Mouse (Mus musculus): ENCODE measurements around the gene Arid1a.

Arid1a gene

DNA sequence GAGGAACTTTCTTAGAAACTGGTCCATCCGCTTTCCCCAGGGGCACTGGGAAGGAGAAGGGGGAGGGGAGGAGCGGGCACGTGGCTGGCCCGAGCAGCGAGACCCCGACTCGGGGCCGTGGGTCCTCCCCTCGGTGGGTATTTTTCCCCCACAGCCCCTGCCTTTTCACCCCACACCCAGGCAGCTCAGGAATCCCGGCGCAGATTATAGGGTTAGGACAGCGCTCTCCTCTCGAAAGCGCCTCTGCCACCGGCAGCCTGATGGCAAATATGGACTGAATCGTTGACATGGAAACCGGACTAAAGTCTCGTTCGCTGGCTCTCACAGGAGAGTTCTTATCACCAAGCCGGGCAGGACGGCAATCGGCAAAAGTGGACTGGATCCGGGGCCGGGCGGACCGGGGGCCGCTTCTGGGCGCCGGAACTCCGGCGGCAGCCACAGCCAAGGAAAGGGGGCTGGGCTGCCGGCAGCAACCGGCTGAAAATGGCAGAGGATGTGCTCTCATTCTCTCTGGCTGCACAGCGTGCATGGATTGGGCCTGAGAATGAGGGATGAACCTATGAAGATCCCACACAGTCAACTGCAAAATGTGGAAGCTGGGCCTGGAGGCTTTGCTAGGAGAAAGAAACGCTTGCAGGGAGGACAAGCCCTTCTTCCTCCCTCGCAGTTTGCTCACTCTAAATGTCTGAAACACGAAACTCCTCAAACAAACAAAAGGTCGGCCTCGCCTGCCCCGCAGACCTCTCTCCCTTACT lies at the start of gene Arid1a:
Gene Arid1a, minus strand, starts transcription at position 256 of the 755 bp plus-strand sequence.
- DNase-seq, result peak; percentile 97

DNA sequence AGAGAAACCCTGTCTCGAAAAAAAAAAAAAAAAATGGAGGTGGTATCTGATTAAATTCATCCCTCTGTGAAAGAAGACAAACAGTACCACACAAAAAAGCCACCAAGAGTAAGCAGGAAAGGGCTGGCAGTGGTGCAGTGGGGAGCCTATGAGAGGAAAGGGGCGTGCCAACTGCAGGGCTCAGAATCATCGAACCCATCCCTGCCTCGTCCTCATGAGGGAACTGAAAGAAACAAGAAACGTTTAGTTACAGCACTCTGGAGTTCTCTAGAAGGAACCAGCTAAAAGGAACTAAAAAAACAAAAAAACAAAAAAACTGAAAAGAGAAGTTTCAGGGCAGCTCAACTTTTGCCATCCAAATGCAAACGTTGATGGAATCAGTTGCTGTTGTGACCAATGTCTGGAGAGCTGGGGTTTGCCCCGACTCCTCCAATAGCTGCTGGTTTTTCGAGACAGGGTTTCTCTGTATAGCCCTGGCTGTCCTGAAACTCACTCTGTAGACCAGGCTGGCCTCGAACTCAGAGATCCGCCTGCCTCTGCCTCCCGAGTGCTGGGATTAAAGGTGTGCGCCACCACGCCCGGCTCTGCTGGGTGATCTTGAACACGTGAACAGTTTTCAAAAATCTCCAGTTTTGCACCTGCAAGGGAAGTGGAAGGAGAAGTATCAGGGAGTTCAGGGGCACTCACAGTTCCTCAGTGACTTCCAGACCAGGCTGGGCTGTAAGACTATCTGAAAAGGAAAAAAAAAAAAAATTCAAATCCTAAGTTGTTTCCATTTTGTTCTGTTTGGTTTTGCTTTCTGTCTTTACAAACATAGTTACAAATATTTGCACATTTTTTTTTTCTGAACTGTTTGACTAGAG lies 48.1 kb upstream of the Arid1a start:
- DNase-seq, result no peak

DNA sequence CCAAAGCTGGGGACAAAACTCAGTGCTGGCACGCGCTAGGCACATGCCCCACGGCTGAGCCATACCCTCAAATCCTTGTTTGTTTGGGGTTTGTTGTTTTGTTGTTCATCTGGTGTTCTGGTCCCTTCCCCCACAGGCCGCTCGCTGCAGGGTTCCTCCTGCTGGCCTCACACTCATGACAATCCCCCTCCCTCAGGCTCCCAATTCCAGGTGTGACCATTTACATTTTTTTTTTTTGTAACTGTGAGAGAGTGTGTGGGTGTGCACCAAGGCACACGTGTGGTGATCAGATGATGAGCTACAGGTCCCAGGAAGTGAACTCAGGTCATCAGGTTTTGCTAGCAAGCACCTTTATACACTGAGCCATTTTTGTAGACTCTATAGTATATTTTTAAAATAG lies 44.0 kb upstream of the Arid1a start:
- DNase-seq, result no peak

DNA sequence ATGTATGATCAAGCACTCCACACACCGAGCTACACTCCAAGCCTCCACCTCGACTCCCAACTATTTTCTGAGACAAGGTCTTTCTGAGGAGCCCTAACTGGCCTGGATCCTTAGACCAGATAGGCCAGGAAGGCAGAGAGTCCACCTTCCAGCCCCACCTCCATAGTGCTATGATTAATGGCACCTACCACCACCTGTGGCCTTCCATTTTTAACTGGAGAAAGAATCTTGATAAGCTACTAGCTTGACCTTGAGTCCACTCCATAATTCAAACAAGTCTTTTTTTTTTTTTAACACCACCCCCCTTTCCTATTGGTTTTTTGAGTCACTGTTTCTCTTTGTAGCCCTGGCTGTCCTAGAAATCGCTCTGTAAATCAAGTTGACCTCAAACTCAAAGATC lies 36.7 kb upstream of the Arid1a start:
- no peak for DNase-seq

DNA sequence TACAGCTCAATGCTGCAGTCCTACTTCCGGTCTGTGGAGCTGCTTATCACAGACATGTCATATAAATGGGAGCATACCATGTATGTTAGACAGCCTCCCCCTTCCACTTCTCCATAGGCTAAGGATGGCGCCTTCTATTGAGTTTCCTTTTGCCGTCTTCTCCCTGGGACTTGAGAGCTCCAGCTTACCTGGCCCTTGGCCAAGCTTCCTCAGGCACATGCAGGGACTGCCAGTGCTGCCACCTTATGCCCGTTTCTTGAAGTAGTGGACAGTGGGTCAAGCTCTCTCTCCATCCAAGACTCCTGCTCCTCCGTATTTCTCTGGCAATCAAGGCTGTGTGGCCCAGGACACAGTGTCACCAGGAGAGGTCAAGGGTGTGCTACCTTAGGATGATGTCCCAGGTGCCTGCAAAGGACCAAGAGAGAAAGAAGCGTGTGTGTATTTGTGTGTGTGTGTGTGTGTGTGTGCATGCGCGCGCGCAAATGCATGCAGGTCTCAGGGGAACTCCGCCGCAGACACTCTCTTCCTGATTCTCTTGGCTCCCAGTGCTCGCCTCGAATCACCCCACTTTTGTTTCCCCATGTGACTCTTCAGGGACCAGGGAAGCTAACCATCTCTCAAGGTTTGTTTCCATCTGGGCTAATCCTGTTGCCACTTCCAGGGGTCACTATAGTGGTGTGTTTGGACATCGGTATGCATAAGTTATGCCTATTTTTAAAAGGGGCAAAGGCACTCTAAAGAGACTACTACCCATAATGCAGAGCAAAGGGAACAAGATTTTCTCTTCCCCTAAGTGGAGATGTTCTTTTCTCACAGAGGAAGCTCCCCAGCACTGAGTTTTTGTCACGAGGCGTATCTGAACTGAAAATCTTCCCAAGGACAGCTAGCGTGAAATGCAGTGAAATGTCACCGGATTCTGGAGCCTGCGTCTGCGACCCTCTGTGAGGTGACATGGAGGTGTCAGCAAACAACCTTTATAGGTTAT lies 18.3 kb upstream of the Arid1a start:
- DNase-seq, result peak; percentile 94

DNA sequence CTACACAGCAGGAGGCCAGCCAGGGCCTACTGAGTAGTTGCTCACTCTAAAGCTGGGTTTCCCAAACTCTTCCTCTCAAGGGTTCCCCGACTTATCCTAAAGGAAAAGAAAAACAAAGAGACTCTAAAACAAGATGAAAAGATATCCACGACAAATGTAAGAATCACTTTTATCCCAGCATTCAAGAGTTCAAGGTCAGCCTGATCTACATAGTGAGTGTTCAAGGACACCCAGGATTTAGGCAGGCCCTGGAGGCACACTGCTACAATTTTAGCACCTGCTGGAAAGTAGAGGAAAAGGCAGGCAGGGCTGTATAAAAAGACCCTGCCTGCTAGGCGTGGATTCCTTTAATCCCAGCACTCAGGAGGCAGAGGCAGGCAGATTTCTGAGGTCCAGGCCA lies 12.6 kb upstream of the Arid1a start:
- no peak for DNase-seq

DNA sequence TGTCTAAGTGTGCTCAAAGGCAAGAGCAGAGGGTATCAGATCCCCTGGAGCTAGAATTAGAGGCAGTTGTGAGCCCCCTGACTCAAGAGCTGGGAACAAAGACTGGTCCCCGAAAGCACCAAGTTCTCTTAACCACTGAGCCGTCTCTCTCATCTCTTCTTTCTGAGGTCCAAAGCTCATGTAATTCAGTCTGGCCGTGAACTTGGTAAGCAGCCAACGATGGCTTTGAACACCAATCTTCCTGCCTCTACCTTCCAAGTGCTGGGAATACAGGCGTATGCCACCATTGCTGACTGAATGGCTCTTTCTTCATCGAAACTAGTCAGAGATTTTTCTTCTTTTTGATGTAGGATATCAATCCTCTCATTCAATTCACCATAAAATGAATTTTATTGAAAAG lies 6.5 kb upstream of the Arid1a start:
- no peak for DNase-seq

DNA sequence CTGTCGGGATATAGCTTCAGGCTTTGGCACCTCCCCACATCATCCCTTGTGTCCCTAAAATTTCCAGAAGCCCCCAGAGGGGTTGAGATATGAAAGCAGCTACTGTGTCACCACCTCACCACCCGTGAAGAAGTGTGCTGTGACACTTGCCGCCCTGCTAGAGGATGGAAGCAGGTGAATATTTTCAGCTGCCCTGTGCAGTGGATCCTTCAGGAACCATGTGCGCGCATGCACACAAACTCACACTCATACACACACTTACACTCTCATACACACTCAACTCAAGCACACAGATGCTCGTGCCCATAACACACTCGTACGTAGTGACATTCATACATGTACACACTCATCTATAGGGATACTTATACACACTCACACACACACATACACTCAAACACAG lies 3.1 kb upstream of the Arid1a start:
- no peak for DNase-seq

DNA sequence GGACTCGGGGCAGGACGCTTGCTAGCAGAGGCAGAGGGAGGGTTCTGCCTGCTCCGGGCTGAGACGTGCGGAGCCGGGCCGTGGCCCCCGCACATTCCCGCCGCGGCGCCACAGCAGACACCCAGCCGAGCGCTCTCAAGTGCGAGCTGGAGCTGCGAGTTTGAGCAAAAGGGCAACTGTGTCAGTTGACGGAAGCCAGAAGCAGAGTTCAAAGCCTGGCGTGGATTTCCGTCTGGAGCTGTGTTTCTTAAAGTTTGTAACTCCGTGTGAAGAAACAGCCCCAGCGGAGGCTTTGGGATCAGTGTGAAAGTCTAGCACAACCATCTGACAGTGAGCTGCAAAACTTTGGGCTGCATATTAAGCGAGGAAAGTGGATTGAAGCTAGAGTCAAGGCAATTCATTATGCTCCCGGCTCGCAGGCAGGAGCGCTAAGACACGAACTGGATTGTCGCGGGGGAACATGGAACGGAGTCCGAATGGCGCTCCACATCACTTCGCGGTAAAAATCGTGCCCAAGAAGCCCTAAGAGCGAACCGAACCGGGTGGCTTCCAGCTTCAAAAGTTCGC lies 783 bp upstream of the Arid1a start:
- DNase-seq, result peak; percentile 92

DNA sequence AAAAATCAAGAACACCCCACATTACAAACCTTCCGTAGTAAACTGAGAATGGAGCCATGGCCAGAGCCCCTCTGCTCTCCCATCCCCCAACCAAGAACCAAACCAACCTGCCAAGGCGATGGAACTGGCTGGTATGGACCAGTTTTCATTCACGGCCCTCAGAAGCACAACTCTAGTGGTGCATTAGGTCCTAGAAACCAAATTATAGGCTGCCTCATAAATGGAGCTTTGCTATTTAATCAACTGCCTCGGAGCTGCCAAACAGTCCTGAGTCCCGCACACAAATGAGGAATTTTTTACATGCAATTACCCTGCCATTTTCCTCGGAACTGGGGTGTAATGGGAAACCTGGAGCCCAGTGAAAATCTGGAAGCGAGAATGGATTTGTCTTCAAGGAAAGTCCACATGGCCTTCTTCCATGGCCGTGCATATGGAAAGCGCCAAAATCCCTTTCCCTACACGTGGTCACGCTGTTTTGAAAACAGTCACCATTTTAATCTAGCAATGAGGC lies 653 bp downstream of the Arid1a start:
- no peak for DNase-seq

DNA sequence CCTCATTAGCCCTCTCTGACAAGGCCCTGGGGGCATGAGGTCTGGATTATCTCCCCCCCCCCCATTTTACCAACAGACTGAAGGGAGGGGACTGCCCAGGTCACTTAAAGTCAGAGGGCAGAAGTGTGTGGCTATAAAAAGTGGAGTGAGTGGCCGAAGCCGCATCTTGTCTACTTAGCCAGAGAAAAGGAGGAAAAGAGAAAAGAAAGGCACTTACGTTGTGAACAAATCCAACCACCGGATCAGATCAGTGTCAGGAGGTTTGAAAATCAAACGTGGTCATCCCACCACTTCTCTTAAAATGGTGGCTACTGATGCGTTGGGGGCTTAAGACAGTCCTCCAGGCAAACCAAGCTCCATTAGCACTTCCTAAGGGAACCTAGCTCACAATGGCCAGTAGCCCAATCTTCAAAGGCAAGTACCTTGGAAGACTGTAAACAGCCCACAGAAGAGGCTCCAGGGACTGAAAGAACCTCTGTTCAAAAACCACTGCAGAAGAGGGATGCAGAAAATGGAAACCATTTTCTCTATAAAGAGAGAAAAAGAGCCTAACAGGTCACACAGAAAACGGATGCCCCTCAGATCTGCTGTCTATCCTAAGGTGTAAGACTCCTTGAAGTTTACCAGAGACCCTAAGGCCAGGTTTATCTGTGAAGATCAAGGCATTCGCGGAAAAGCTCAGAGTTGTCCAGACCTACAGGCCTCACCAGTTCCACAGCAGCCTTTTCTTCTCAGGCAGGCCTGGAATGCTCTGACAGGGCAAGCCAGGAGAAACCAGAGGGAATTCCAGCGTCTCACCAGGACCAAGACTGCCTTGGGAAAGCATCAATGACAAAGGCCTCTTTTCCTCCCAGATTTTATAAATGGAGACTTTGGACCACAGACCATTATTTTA lies 1.5 kb downstream of the Arid1a start:
- DNase-seq, result no peak

DNA sequence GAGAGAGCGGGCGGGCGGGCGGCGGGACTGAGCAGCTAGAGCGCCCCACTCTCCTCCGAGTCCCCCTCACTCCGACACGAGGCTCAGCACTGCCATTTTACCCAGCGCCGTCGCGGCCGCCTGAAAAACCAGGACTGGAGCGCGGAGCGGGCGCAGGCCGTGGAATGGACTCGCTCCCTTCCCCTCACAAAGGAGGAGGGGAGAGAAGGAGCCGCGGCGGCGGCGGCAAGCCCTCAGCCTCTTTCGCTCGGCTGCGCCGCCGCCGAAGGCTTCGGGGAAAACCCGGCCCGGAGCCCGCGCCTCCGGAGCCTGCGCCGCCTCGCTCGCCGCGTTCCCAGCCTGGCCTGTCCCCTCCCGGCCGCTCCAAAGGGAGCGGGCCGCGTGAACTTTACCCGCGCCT lies 2.3 kb downstream of the Arid1a start:
- DNase-seq, result peak; percentile 99

DNA sequence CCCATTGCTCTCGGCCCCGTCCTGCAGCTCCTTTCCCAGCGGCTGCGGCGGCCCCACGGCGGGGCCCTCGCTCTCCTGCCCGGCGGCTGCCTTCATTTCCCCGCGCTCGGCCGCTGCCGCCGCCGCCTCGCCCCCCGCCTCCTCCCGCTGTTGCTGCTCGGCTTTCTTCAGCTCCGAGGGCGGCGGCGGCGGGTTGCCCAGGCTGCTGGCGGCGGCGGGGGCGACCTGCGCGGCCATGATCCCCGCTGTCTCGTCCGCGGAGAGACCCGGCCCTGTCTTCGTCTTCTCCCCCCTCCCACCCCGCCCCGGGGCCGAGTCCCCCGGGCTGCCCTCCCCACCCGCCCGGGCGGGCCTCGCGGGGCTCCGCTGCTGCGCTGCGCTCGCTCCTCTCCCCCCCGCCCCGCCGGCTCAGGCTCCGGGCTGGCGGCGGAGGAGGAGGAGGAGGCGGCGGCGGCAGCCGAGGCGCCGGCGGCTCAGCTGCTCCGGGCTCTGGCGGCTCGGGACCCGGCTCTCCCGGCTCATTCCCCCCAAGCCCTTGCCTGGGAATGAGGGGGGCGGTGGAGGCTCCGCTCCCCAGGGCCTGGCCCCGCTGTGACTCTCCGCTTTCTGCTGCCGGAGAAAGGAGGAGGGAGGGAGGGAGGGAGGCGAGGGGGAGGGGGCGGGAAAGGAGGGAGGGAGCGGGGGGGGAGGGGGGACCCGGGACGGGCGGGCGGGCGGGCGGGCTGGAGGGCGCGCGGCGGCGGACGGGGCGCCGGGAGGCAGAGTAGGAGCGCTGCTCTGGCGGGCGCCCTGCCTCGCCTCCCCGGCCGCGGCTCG lies 3.0 kb downstream of the Arid1a start:
- DNase-seq, result peak; percentile 83

DNA sequence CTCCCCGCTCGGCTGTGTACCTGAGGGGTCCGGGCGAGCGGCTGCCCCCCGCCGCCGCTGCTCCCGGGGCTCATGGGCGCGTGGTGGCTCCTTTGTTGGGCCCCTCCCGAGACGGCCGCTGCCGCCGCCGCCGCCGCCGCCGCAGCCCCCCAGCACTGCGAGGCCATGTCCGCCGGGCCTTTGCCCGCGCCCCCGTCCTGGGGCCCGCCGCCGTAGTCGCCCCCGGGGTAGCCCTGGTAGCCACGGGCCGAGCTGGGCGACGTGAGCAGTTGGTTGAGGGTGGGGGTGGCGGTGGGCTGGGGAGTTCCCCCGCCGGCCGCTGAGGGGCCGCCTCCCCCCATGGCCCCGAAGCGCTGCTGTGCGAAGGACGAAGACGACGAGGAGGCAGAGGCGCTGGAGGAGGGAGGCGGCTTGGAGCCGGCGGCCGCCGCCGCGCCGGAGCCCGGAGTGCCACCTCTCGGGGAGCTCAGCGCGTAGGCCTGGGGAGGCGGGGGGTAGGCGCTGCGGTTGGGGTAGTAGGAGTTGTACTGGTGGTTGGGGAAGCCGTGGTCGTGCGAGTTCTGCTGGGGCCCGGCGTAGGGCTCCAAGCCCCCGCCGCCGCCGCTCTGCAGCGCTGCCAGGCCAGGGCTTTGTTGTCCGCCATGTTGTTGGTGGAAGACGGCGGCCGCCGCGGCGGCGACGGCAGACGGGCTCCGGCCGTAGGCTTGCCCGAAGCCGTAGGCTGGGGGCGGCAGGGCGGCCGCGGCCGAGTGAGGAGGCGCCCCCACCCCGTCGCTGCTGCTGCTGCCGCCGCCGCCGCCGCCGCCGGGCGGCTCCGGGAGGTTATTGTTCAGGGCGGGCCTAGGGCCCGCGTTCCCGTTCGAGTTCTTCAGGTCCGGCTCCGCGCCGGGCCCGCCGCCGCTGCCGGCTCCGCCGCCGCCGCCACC lies 3.9 kb downstream of the Arid1a start:
- DNase-seq, result peak; percentile 55

DNA sequence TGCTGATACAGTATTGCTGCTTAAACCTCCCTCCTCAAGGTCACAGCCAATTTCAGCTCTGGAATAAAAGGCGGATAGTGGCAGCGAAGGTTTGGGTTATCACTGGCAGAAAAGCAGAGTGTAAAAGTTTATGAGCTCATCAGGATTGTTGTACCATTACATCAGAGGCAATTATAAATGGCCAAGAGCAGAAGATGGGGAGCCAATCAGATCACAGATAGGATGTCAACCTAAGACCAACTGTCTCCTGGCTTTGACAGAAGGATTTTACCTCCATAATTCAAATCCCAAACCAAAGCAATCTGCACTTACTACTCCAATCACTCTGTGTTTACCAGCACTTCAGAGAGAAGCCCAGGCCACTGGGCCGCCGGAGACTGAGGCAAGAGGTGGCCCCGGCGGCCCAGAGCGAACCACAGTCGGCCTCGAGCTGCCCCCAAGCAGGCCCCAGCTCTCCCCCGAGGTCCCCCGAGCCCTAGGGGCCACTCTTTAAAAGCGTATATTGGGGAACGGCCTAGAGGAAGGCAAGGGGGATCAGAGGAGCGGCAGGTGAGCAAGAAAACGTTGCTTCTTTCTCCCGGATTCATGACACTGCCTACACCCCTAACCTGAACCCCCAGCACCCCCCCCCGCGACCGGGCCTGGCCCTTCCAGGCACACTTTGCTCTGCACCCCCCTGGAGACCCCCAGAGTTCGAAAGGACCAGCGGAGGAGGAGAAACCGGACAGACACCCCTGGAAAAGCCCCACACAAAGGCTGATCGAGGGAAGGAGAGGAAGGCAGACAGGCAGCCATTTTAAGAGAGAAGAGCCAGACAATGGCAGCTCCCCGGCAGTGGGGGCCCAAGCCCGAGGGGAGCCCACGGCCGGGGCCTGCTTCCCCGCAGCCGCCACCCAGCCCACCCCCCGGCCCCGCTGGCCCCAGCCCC lies 4.8 kb downstream of the Arid1a start:
- peak; percentile 60 for DNase-seq

DNA sequence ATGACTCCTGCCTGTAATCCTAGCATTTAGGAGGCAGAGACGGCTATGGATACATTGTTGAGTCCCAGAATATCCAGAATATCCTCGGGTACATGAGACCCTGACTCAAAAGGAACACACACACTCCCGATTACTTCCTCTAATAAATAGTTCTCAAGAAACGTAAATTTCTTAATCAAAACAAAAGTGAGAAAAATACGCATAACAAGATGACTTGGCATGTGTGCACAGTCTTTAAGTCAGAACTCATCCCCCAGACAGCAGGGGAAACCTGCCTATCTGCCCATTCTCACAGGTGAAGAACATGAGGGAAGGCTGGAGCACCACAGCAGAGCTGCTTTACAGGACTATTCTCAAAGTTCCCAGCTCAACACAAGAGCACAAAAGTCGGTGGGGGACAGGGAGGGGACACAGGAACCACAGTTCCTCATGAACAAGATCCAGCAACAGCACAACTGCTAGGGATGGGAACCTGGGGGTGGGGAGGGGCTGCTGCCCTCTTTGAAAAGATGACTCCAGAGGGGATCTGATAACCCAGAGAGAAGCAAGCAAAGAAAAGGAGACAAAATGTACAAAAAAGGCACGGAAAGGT lies 6.3 kb downstream of the Arid1a start:
- DNase-seq, result no peak

DNA sequence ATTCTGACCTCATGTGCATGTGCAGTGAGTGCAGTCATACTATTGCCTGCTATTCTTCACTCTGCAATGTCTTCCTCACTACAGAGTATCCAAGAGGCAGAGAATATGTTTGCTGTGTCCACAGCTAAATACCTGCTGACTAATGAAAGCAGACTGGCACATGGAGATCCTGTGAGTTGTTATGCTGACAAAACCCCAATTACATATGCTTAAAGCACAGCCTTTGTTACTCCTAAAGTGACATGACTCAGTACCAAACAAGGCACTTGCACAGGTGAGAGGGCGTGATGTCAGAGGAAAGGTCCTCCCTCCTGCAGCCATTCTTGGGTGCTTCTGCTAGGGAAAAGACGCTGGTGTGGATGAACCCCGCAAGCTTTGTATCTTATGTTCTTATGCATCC lies 21.3 kb downstream of the Arid1a start:
- DNase-seq, result no peak

DNA sequence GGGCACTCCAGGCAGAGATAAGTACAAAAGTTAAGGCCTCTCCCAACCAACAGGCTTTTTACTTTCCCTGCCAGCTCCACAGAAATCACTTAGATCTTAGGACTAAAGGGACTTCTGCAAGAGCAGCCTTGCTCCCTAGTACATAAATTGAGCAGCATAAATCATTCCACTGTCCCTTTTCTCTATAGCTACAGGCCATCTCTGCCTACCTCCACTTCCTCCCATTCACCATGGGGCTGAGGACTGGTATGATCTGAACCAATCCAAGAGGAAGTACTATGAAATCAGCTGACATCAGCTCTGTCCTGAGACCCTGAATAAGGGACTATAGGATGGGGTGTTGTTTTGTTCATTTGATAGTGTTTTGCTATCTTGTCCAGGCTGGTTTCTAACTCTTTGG lies 26.4 kb downstream of the Arid1a start:
- no peak for DNase-seq

Data from kidney, postnatal 14 days (tissue).